Mouse (Mus musculus): ENCODE results near the gene Sema3f.

Gene Sema3f

GRCm38 (mm10) chr9:107634406-107635278 is 75.6 kb downstream of the Sema3f start:
- in situ Hi-C loops (cut with MboI, MseI), result no loop called here

GRCm38 (mm10) chr9:107633661-107634405 is 76.4 kb downstream of the Sema3f start:
- in situ Hi-C loops (cut with MboI, MseI), result no loop called here

GRCm38 (mm10) chr9:107633091-107633660 is 77.1 kb downstream of the Sema3f start:
- in situ Hi-C loops (cut with MboI, MseI), result no loop called here

- in situ Hi-C loops (cut with MboI, MseI), result no loop called here
These were observed 77.8 kb downstream of the Sema3f start for GRCm38 (mm10) chr9:107632478-107632877.

GRCm38 (mm10) chr9:107631861-107632260 is 78.4 kb downstream of the Sema3f start:
- in situ Hi-C loops (cut with MboI, MseI), result no loop called here

All from regulatory T cell (primary cell).